Mouse (Mus musculus) stomach, postnatal 0 days (tissue): ENCODE results near the gene Olfr504. TPM values are rescaled to one million over a fixed set of nuclear protein-coding genes. Genes with fewer than 3 reads are reported as not detected.

Source experiments
- ATAC-seq: fragments of 200-750 bp; cut with Nextera tagmentation; 2 replicates; pipeline ENCODE4 v1.8.0; 2017; ENCODE audit not compliant: low FRiP score, low TSS enrichment
- DNase-seq: peaks from one replicate; pipeline ENCODE4 v3.0.0-alpha.2; 2016; ENCODE audit warnings: low spot score
- H3K27ac ChIP-seq: fragments of 300-500 bp; sonication (generic); replicated peaks from 2 replicates; pipeline ENCODE4 v1.5.1; 2014; ENCODE audit warnings: mild to moderate bottlenecking, control low read depth
- H3K27me3 ChIP-seq: fragments of 300-500 bp; sonication (generic); 2 replicates; pipeline ENCODE4 v1.6.1; 2014; ENCODE audit warnings: low read length; ENCODE audit not compliant: control insufficient read depth, insufficient read depth
- H3K36me3 ChIP-seq: fragments of 300-500 bp; sonication (generic); 2 replicates; pipeline ENCODE4 v1.6.1; 2014; ENCODE audit warnings: low read length, mixed read lengths; ENCODE audit not compliant: control insufficient read depth, insufficient read depth
- H3K4me1 ChIP-seq: fragments of 300-500 bp; sonication (generic); replicated peaks from 2 replicates; pipeline ENCODE4 v1.6.1; 2014; ENCODE audit warnings: antibody characterized with exemption; ENCODE audit not compliant: control insufficient read depth, insufficient read depth
- H3K4me2 ChIP-seq: fragments of 300-500 bp; sonication (generic); replicated peaks from 2 replicates; pipeline ENCODE4 v1.6.1; 2014; ENCODE audit warnings: low read depth, mild to moderate bottlenecking, control low read depth, moderate library complexity
- H3K4me3 ChIP-seq: fragments of 300-500 bp; sonication (generic); 2 replicates; pipeline ENCODE4 v1.5.1; 2014; ENCODE audit warnings: low read depth, low read length, control low read depth
- H3K9ac ChIP-seq: fragments of 300-500 bp; sonication (generic); 2 replicates; pipeline ENCODE4 v1.6.1; 2014; ENCODE audit warnings: mild to moderate bottlenecking, low read length, control low read depth, mixed read lengths
- H3K9me3 ChIP-seq: fragments of 300-500 bp; sonication (generic); 2 replicates; pipeline ENCODE4 v1.6.1; 2016; ENCODE audit warnings: low read length; ENCODE audit not compliant: control insufficient read depth
- CTCF ChIP-seq: IDR thresholded peaks from 2 replicates; pipeline ENCODE4 v1.5.1; 2016; ENCODE audit warnings: antibody characterized with exemption, low read depth, mild to moderate bottlenecking, moderate library complexity
- EP300 ChIP-seq: optimal IDR thresholded peaks from 2 replicates; pipeline ENCODE3; 2016; ENCODE audit warnings: antibody characterized with exemption
- WGBS: fragments of 180-500 bp; shearing (Covaris S2); extraction: QIAGEN DNeasy Blood & Tissue Kit; methylation state at CpG from one replicate; pipeline ENCODE4 v1.1.7; 2014; 5-methylcytosine and 5-hydroxymethylcytosine counted together
- polyA plus RNA-seq: library from polyadenylated mRNA; unstranded; fragments of >200 nt; fragmentation: Nextera tagmentation; extraction: Ambion mirVana; gene quantifications from 2 replicates; pipeline ENCODE4 v1.2.1, GENCODE M21; 2015

Olfr504 gene
- polyA plus RNA-seq, 1 experiment from 2014 or later: not detected

DNA sequence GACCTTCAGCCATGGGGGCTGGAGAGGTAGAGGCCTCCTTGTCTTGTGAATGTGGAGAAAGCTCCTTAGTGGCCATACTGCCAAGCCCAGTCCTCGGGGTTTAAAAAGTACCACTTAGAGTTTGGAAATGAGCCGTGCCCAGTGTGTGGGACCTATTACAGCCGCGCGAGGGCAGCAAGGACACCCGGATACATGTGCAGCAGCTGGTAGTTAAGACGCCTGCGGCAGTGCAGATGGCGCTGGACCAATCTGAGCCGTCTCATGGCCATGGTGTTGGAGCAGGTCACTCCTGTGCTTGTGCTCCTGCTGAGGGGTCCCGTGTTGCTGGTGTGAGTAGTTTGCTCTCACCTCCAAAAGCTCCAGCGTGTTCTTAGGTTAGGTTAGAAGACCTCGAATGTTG lies 23.2 kb downstream of the Olfr504 start:
- no peaks in the 10 kb centered on the region for H3K36me3 ChIP-seq
- no peaks in the 10 kb centered on the region for H3K27me3 ChIP-seq
- no peak overlapping the region for H3K4me3 ChIP-seq
- H3K4me2 ChIP-seq: no peak overlapping the region
- WGBS: 78% methylated on average over 13 of the region's 13 CpGs
- H3K9ac ChIP-seq: no peak overlapping the region
- H3K9me3 ChIP-seq: no peaks in the 10 kb centered on the region
- ATAC-seq (no peak), DNase-seq (no peak)
- TF ChIP-seq EP300: no peak
- TF ChIP-seq CTCF: no peak
- H3K4me1 ChIP-seq: no peaks in the 10 kb centered on the region
- H3K27ac ChIP-seq: no peak overlapping the region

DNA sequence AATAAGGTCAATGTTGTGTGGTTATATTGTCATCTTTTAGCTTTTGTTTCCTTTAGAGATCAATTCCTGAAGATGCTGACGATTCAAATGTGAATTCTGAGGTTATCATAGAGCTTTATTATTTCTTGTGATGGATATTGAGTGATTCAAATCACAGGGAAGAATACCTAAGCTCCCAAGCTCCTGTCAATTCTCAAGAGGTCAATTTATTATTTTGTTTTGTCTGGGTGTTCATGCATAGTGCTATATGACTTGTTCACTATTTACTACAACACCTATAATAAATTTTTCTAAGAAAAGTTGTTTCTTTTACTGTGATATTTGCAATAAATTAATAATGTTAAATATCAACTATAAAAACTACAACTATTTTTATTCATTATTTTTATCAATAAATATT lies 40.6 kb downstream of the Olfr504 start, which contains the start of gene Olfr502:
Gene Olfr502 (minus strand): TSS at position 101 of the 400 bp plus-strand sequence.
- Histone ChIP-seq H3K36me3 (no peaks in the 10 kb centered on the region), H3K4me3 (no peak within 1 kb of the TSS), H3K9ac (no peak within 1 kb of the TSS), H3K4me1 (no peaks in the 10 kb centered on the region), H3K27ac (no peak within 1 kb of the TSS), H3K27me3 (no peaks in the 10 kb centered on the region), H3K9me3 (no peaks in the 10 kb centered on the region), H3K4me2 (no peak within 1 kb of the TSS)
- DNase-seq: no peak
- WGBS: 71% methylated on average over 1 of the region's 1 CpGs
- TF ChIP-seq CTCF (no peak), EP300 (no peak)
- ATAC-seq: no peak

Other genes with a start within 250 kb of the Olfr504 start
- not detected in 2 replicates for gene Olfr492, start 242.1 kb downstream of the Olfr504 start, polyA plus RNA-seq
- gene Olfr493, start 218.8 kb downstream of the Olfr504 start, polyA plus RNA-seq: not detected in 2 replicates
- not detected in 2 replicates for gene Olfr494, start 200.5 kb downstream of the Olfr504 start, polyA plus RNA-seq
- not detected in 2 replicates for gene Olfr495, start 172.6 kb downstream of the Olfr504 start, polyA plus RNA-seq
- gene Olfr497, start 145.4 kb downstream of the Olfr504 start, polyA plus RNA-seq: not detected in 2 replicates
- not detected in 2 replicates for gene Olfr498, start 100.5 kb downstream of the Olfr504 start, polyA plus RNA-seq
- gene Olfr502, start 40.7 kb downstream of the Olfr504 start, polyA plus RNA-seq: not detected in 2 replicates
- not detected in 2 replicates for gene Olfr503, start 21.3 kb downstream of the Olfr504 start, polyA plus RNA-seq
- gene Olfr506, start 45.0 kb upstream of the Olfr504 start, polyA plus RNA-seq: not detected in 2 replicates
- gene Olfr507, start 56.0 kb upstream of the Olfr504 start, polyA plus RNA-seq: not detected in 2 replicates
- gene Olfr508, start 64.2 kb upstream of the Olfr504 start, polyA plus RNA-seq: not detected in 2 replicates
- not detected in 2 replicates for gene Olfr509, start 86.1 kb upstream of the Olfr504 start, polyA plus RNA-seq
- gene Olfr510, start 100.6 kb upstream of the Olfr504 start, polyA plus RNA-seq: not detected in 2 replicates
- gene Olfr512, start 147.5 kb upstream of the Olfr504 start, polyA plus RNA-seq: not detected in 2 replicates
- not detected in 2 replicates for gene Olfr513, start 185.2 kb upstream of the Olfr504 start, polyA plus RNA-seq